Mouse (Mus musculus) neural tube, embryonic 10.5 days (tissue): ENCODE data around the gene Slc35f4.
"Not testable (repeated sequence)": the region's sequence is repeated elsewhere in the genome, so short reads cannot be mapped to it uniquely, and the experiment has no call there.

Source experiments
- DNase-seq: peaks from one replicate; pipeline ENCODE4 v3.0.0-alpha.2; 2017; ENCODE audit warnings: low spot score; ENCODE audit errors: extremely low spot score

Slc35f4 gene

GRCm38 (mm10) chr14:49283784-49284655 is 241.8 kb downstream of the Slc35f4 start:
- no peak for DNase-seq

- DNase-seq = no peak
Measured at GRCm38 (mm10) chr14:49278880-49279279, 247.0 kb downstream of the Slc35f4 start.

GRCm38 (mm10) chr14:49278479-49278878 is 247.4 kb downstream of the Slc35f4 start:
- DNase-seq = not testable (repeated sequence)

GRCm38 (mm10) chr14:49277642-49278041 is 248.2 kb downstream of the Slc35f4 start:
- DNase-seq = no peak

- no peak for DNase-seq
Measured at GRCm38 (mm10) chr14:49275376-49275775, 250.5 kb downstream of the Slc35f4 start.

- DNase-seq = no peak
Measured at GRCm38 (mm10) chr14:49265286-49266002, 260.4 kb downstream of the Slc35f4 start.
